In genomic region chr8:13205311-13205710, GRCm38 (mm10) we compare ENCODE assay signal across 21 mouse cellular contexts. TPM values are rescaled to one million over a fixed set of nuclear protein-coding genes. Genes with fewer than 3 reads are reported as not detected.
DNase-seq lines count a peak whose midpoint lies in the region; ATAC-seq and TF ChIP-seq lines count a peak whose summit lies in the region.
"Had no signal": no experiment of that assay in that cellular context is flagged by ENCODE, and none has a peak within 500 bp of the region (broad histone marks: within the 10 kb centered on the region; RNA-seq: fewer than 3 reads in every experiment).

No protein-coding gene starts in this region.

- no peak for ATAC-seq in liver, embryonic 15.5 days (ENCODE audit: insufficient read depth)
- ATAC-seq: midbrain, embryonic 16.5 days; Patski had no signal

- no peak for DNase-seq in kidney, adult 2 months
- no peak for DNase-seq in kidney, postnatal 10 days
- no peak for DNase-seq in retina, embryonic 14.5 days (ENCODE audit: low spot score)
- no peak for DNase-seq in gastrocnemius, postnatal 4 days (ENCODE audit: low spot score in 2 of 2)
- DNase-seq: adrenal gland, adult 8-10 months; cerebellum, postnatal 14 days; gastrocnemius, postnatal 14 days; heart, adult 2 months; retina, postnatal 1 day; thymus, postnatal 36 days had no signal

- TF ChIP-seq POLR2A in kidney, adult 2 months (IDR thresholded peaks at IDR 0.05; ENCODE audit: low read depth, low read length), result no peak
- TF ChIP-seq POLR2A in ES-Bruce4 (IDR thresholded peaks at IDR 0.05; ENCODE audit: insufficient read depth, low read length) (no peak), myocyte (IDR thresholded peaks at IDR 0.05; ENCODE audit: insufficient read length, low read depth) (no peak)

- TF ChIP-seq CTCF in kidney, adult 2 months (conservative IDR thresholded peaks at IDR 0.05; ENCODE audit: insufficient read depth, insufficient read length, low read depth, low read length), result no peak
- TF ChIP-seq CTCF in ES-Bruce4 (IDR thresholded peaks at IDR 0.05; ENCODE audit: low read depth, low read length), result no peak

- H3K27ac ChIP-seq in kidney, adult 2 months (ENCODE audit: insufficient read depth, low read depth, low read length), result 0 out of 2 replicates have a peak overlapping the region, but pooled peaks have one; percentile 6
- peak overlapping the region; percentile 81 for H3K27ac ChIP-seq in ES-Bruce4 (ENCODE audit: insufficient read depth, low read length)
- H3K27ac ChIP-seq in liver, embryonic 15.5 days (replicated peaks), result peak overlapping the region; percentile 85
- H3K27ac ChIP-seq: embryonic facial prominence, embryonic 15.5 days; forebrain, embryonic 12.5 days; limb, embryonic 13.5 days had no signal

- peak overlapping the region; percentile 96; the same call in 1 of the 2 replicates for H3K4me2 ChIP-seq in liver, embryonic 15.5 days
- no peak overlapping the region for H3K4me2 ChIP-seq in myocyte (ENCODE audit: low read depth)
- H3K4me2 ChIP-seq: embryonic facial prominence, embryonic 15.5 days; forebrain, embryonic 12.5 days; limb, embryonic 13.5 days had no signal

- peaks cover 5% of the 10 kb centered on the region; the same call in 1 of the 2 replicates for H3K9me3 ChIP-seq in ES-Bruce4 (replicated peaks; ENCODE audit: control insufficient read depth, insufficient read depth, low read length, poor library complexity, severe bottlenecking)
- H3K9me3 ChIP-seq in liver, embryonic 15.5 days (replicated peaks), result no peaks in the 10 kb centered on the region
- H3K9me3 ChIP-seq: embryonic facial prominence, embryonic 15.5 days; forebrain, embryonic 12.5 days; limb, embryonic 13.5 days had no signal

- no peak for TF ChIP-seq EP300 in ES-Bruce4 (IDR thresholded peaks at IDR 0.05; ENCODE audit: insufficient read depth, low read depth, low read length)

- H3K36me3 ChIP-seq in kidney, adult 2 months (ENCODE audit: control insufficient read depth, insufficient read depth, low read length), result no peaks in the 10 kb centered on the region
- no peaks in the 10 kb centered on the region for H3K36me3 ChIP-seq in ES-Bruce4 (ENCODE audit: control insufficient read depth, insufficient read depth, low read length, poor library complexity, severe bottlenecking)
- 0 out of 2 replicates have a peak, but pooled peaks cover 8% of the 10 kb centered on the region for H3K36me3 ChIP-seq in liver, embryonic 15.5 days (replicated peaks)
- no peaks in the 10 kb centered on the region for H3K36me3 ChIP-seq in myocyte (ENCODE audit: control insufficient read depth, insufficient read depth)
- H3K36me3 ChIP-seq: embryonic facial prominence, embryonic 15.5 days; forebrain, embryonic 12.5 days; limb, embryonic 13.5 days had no signal

- peak overlapping the region; percentile 9 for H3K9ac ChIP-seq in ES-Bruce4 (ENCODE audit: low read depth, poor library complexity, severe bottlenecking)
- H3K9ac ChIP-seq in liver, embryonic 15.5 days, result no peak overlapping the region
- H3K9ac ChIP-seq: embryonic facial prominence, embryonic 15.5 days; forebrain, embryonic 12.5 days; limb, embryonic 13.5 days had no signal

- 69% methylated on average over 5 of the region's 5 CpGs for WGBS in kidney, adult 2 months
- 89% methylated on average over 5 of the region's 5 CpGs for WGBS in liver, embryonic 15.5 days (ENCODE audit: insufficient replicate concordance)

- no peak overlapping the region for H3ac ChIP-seq in myocyte (ENCODE audit: control insufficient read depth, insufficient read length)

- H3K27me3 ChIP-seq in kidney, adult 2 months (replicated peaks; ENCODE audit: control insufficient read depth, insufficient read depth, low read length), result no peaks in the 10 kb centered on the region
- H3K27me3 ChIP-seq in ES-Bruce4 (ENCODE audit: control insufficient read depth, insufficient read depth, low read length, poor library complexity, severe bottlenecking) (no peaks in the 10 kb centered on the region), myocyte (ENCODE audit: control insufficient read depth, insufficient read depth, insufficient read length) (no peaks in the 10 kb centered on the region)
- peaks cover 1% of the 10 kb centered on the region; the same call in 1 of the 2 replicates for H3K27me3 ChIP-seq in liver, embryonic 15.5 days
- H3K27me3 ChIP-seq: Patski had no signal

- peaks cover 3% of the 10 kb centered on the region; the same call in 1 of the 2 replicates for H3K4me1 ChIP-seq in kidney, adult 2 months (ENCODE audit: control insufficient read depth, insufficient read depth, low read length)
- peaks cover 17% of the 10 kb centered on the region for H3K4me1 ChIP-seq in ES-Bruce4 (ENCODE audit: control insufficient read depth, insufficient read depth, low read length)
- peaks cover 83% of the 10 kb centered on the region for H3K4me1 ChIP-seq in liver, embryonic 15.5 days (replicated peaks)

- H3K4me3 ChIP-seq in kidney, adult 2 months (ENCODE audit: insufficient read depth, low read depth, low read length), result no peak overlapping the region
- no peak overlapping the region for H3K4me3 ChIP-seq in ES-Bruce4 (ENCODE audit: low read depth, low read length)
- no peak overlapping the region for H3K4me3 ChIP-seq in liver, embryonic 15.5 days (replicated peaks)
- H3K4me3 ChIP-seq in myocyte, result no peak overlapping the region
- H3K4me3 ChIP-seq: embryonic facial prominence, embryonic 15.5 days; forebrain, embryonic 12.5 days; heart, adult 2 months; limb, embryonic 13.5 days had no signal

- peaks cover 11% of the 10 kb centered on the region for H3K79me2 ChIP-seq in myocyte (ENCODE audit: control insufficient read depth, insufficient read depth)

TF ChIP-seq in myocyte, 11 proteins besides CTCF, POLR2A, EP300 and RAD21:
- TF ChIP-seq MAX (IDR thresholded peaks at IDR 0.05; ENCODE audit: low read depth) (no peak), POLR2AphosphoS2 (IDR thresholded peaks at IDR 0.05; ENCODE audit: insufficient read length, low read depth) (peak; percentile 63)

RNA-seq across cellular contexts. Expression of gene Grtp1, which starts 4.9 kb away (rescaled TPM):
- 66.4 and 71.2 TPM in 2 replicates for polyA plus RNA-seq in kidney, adult 2 months (2012; rRNA removed)
- 29.0 and 35.2 TPM in 2 replicates for polyA plus RNA-seq in ES-Bruce4 (2011; ENCODE audit: insufficient read depth, insufficient read length, low read depth, missing spikeins)
- 8.2 and 8.7 TPM in 2 replicates for polyA plus RNA-seq in liver, embryonic 15.5 days (2015; fragmentation: Nextera tagmentation; extraction: Ambion mirVana)
- 34.4 TPM for polyA plus RNA-seq in myocyte (2012; fragmentation: generic; extraction: Trizol)
- total RNA-seq in gastrocnemius, postnatal 4 days (2021), result 10 to 100 TPM in 1 of 2 experiments, 1 to 10 TPM in 1; 8.2 to 10.6 TPM

RNA-seq across cellular contexts. Expression of gene Lamp1, which starts 46.4 kb away (rescaled TPM):
- polyA plus RNA-seq in kidney, adult 2 months (2012; rRNA removed), result 1,404 and 1,744 TPM in 2 replicates
- 231 and 247 TPM in 2 replicates for polyA plus RNA-seq in ES-Bruce4 (2011; ENCODE audit: insufficient read depth, insufficient read length, low read depth, missing spikeins)
- 200 and 205 TPM in 2 replicates for polyA plus RNA-seq in liver, embryonic 15.5 days (2015; fragmentation: Nextera tagmentation; extraction: Ambion mirVana)
- 531 TPM for polyA plus RNA-seq in myocyte (2012; fragmentation: generic; extraction: Trizol)
- total RNA-seq in gastrocnemius, postnatal 4 days (2021), result 100 to 1,000 TPM; 265 to 276 TPM

RNA-seq across cellular contexts. Expression of gene Adprhl1, which starts 48.7 kb away (rescaled TPM):
- polyA plus RNA-seq in kidney, adult 2 months (2012; rRNA removed), result 0.18 and 0.99 TPM in 2 replicates
- polyA plus RNA-seq in ES-Bruce4 (2011; ENCODE audit: insufficient read depth, insufficient read length, low read depth, missing spikeins), result not detected in 2 replicates
- polyA plus RNA-seq in liver, embryonic 15.5 days (2015; fragmentation: Nextera tagmentation; extraction: Ambion mirVana), result 0.85 and 1.1 TPM in 2 replicates
- 17.8 TPM for polyA plus RNA-seq in myocyte (2012; fragmentation: generic; extraction: Trizol)
- total RNA-seq in gastrocnemius, postnatal 4 days (2021), result 10 to 100 TPM; 78.0 to 80.2 TPM
- total RNA-seq: neutrophil, adult 5-6 weeks had no signal
- polyA plus RNA-seq: forebrain, embryonic 12.5 days; kidney, embryonic 14.5 days; large intestine, adult 2 months had no signal

Comparison
In these comparisons a context has a peak if more than half of its experiments do, and no peak if none do; other contexts are left out.
1. H3K27ac ChIP-seq: peak in every context shown above with its lines; median percentile 85 in liver, embryonic 15.5 days; 81 in ES-Bruce4; 6 in kidney, adult 2 months.